Mouse (Mus musculus): Measurements from ENCODE around the gene Atp8b4.

Gene Atp8b4

GRCm38 (mm10) chr2:126432481-126433066, 67.9 kb downstream of the Atp8b4 start:
- no peak for DNase-seq

GRCm38 (mm10) chr2:126429282-126429681, 71.2 kb downstream of the Atp8b4 start:
- peak; percentile 30 to 65 for DNase-seq

GRCm38 (mm10) chr2:126425223-126425622, 75.3 kb downstream of the Atp8b4 start:
- DNase-seq = no peak

- DNase-seq = no peak
These were observed 75.8 kb downstream of the Atp8b4 start for GRCm38 (mm10) chr2:126424714-126425113.

- DNase-seq = no peak
These were observed 79.6 kb downstream of the Atp8b4 start for GRCm38 (mm10) chr2:126420901-126421300.

- no peak for DNase-seq
These were observed 81.6 kb downstream of the Atp8b4 start for GRCm38 (mm10) chr2:126418916-126419315.

- no peak for DNase-seq
These were observed 83.7 kb downstream of the Atp8b4 start for GRCm38 (mm10) chr2:126416772-126417171.

GRCm38 (mm10) chr2:126415981-126416380, 84.5 kb downstream of the Atp8b4 start:
- no peak for DNase-seq

- no peak for DNase-seq
These were observed 87.7 kb downstream of the Atp8b4 start for GRCm38 (mm10) chr2:126412759-126413158.

- DNase-seq = no peak
These were observed 101.0 kb downstream of the Atp8b4 start for GRCm38 (mm10) chr2:126399454-126399853.

- no peak for DNase-seq
These were observed 101.5 kb downstream of the Atp8b4 start for GRCm38 (mm10) chr2:126399017-126399416.

GRCm38 (mm10) chr2:126398216-126398615, 102.3 kb downstream of the Atp8b4 start:
- DNase-seq = no peak

GRCm38 (mm10) chr2:126397513-126397912, 103.0 kb downstream of the Atp8b4 start:
- DNase-seq = no peak

GRCm38 (mm10) chr2:126394924-126395323, 105.5 kb downstream of the Atp8b4 start:
- DNase-seq = no peak

GRCm38 (mm10) chr2:126387458-126388037, 112.9 kb downstream of the Atp8b4 start:
- DNase-seq = no peak

GRCm38 (mm10) chr2:126386056-126386455, 114.4 kb downstream of the Atp8b4 start:
- DNase-seq = no peak

- no peak for DNase-seq
These were observed 120.2 kb downstream of the Atp8b4 start for GRCm38 (mm10) chr2:126380300-126380699.

GRCm38 (mm10) chr2:126371634-126372033, 128.8 kb downstream of the Atp8b4 start:
- DNase-seq = no peak

- no peak for DNase-seq
These were observed 130.7 kb downstream of the Atp8b4 start for GRCm38 (mm10) chr2:126369815-126370214.

GRCm38 (mm10) chr2:126363745-126364725, 136.4 kb downstream of the Atp8b4 start:
- DNase-seq = no peak

GRCm38 (mm10) chr2:126363050-126363744, 137.3 kb downstream of the Atp8b4 start:
- peak; percentile 83 to 87 for DNase-seq

GRCm38 (mm10) chr2:126361131-126361810, 139.2 kb downstream of the Atp8b4 start:
- peak in 1 of 2 experiments; percentile 16 for DNase-seq
